Mouse (Mus musculus) CD8-positive naive resting alpha-beta T cell, adult 57 days (primary cell): ENCODE data around the gene Actl9. TPM values are rescaled to one million over a fixed set of nuclear protein-coding genes. Genes with fewer than 3 reads are reported as not detected.

Source experiments
- total RNA-seq: library from RNA; stranded (reverse); gene quantifications from one replicate; pipeline ENCODE4 v1.2.4, GENCODE M21; 2023

The Actl9 gene
- not detected for total RNA-seq

DNA sequence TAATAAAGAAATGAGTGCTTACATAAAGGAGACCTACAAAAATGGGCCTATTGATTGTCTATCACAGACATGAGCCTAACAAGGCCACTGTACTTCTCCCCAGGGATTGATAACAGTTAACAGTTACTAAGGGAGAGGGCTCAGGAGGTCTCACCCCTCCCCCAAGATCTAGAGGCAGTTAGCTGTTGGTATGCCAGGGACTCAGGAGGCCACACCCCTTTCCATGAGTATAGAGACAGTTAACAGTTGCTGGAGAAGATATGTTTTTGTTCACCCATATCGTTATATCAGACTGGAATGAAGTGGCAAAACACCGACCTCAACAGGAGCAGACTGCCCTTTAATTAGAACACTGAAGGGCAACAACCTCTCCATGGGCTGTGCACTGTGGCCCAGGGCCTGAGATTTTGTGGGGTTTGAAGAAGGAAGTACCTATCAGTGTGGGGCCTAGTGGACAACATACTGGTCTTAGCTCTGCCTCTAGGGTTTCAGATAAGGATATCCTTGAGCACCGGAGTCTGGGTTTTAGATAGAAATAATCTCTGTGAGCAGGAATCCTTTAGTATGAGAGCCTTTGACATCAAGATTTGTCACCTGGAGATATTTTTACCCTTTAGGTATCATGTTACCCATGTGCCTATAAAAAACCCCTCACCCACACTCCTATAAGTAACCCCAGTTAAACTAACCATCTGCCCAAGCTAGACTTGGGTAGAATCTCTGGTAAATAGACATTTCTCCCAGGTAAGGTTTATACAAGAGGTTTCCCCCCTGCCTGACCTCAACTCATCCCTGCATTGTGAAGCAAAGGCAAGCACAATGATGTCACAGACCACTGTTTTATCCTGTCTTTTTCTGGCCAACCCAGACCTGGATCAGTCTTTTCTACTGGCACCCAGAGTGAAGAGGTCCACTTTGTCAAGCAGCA is at the start of gene Actl9:
TSS of gene Actl9 (plus strand) at position 878 of the 928 bp plus-strand sequence.

GRCm38 (mm10) chr17:33394182-33395034 is 38.3 kb upstream of the Actl9 start, which contains the start of gene Zfp101:
Zfp101 (minus strand) TSS chr17:33394641.

Other genes starting within 250 kb of the Actl9 start
- gene Olfr239, start 241.6 kb upstream of the Actl9 start, total RNA-seq = not detected
- gene Olfr1564, start 211.2 kb upstream of the Actl9 start, total RNA-seq = not detected
- 7.8 TPM for gene Zfp955a, start 177.8 kb upstream of the Actl9 start, total RNA-seq
- 0.09 TPM for gene Olfr63, start 168.2 kb upstream of the Actl9 start, total RNA-seq
- gene Zfp955b, start 143.4 kb upstream of the Actl9 start, total RNA-seq = 7.9 TPM
- 22.0 TPM for gene Zfp81, start 74.0 kb upstream of the Actl9 start, total RNA-seq
- gene Zfp101, start 38.3 kb upstream of the Actl9 start, total RNA-seq = 9.3 TPM
- gene Adamts10, start 91.3 kb downstream of the Actl9 start, total RNA-seq = 182 TPM
- gene Myo1f, start 122.8 kb downstream of the Actl9 start, total RNA-seq = 34.1 TPM
- 42.9 TPM for gene Zfp414, start 196.2 kb downstream of the Actl9 start, total RNA-seq
- gene Pram1, start 205.2 kb downstream of the Actl9 start, total RNA-seq = 3.3 TPM